Mouse (Mus musculus) liver, adult 2 months (tissue): ENCODE results near the gene Cdc42ep2.

ENCODE experiments used
- CTCF ChIP-seq: fragments of 200-500 bp; IDR thresholded peaks from 2 replicates; pipeline ENCODE4 v1.5.1; 2011; ENCODE audit warnings: low read depth, low read length, control low read depth
- POLR2A ChIP-seq: fragments of 200-500 bp; IDR thresholded peaks from 2 replicates; pipeline ENCODE4 v1.6.1; 2011; ENCODE audit warnings: low read length, control low read depth; ENCODE audit not compliant: insufficient read depth; ENCODE audit errors: extremely low read depth

DNA sequence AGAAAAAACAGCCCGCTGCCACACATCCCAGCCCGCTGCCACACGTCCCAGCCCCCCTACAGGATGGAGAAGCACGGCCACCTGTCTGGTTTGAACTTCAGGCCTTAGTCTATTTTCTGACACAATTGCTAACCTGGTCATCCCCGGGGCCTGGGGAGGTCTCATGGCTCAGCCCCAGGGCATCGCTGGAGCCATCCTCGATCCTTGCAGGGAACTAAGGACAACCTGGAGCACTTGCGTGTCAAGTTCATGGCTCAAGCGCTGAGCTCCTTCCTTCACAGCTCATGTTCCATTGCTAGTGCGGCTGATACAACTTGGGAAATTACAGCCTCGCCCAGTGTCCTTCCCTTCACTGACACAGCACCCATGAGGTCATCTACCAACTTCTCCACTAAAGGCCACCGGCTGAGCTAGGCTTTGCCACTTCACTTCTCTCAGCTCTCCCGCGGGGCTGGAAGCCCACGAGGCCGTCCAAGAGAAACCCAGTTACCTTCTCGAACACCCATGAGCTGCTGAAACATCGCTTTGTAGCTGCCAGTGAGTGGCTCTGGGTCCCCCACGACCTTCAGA lies 28.7 kb upstream of the Cdc42ep2 start:
- TF ChIP-seq CTCF (no peak), POLR2A (no peak)
